Mouse (Mus musculus): Measurements from ENCODE around the gene Emid1. TPM values are rescaled to one million over a fixed set of nuclear protein-coding genes. Genes with fewer than 3 reads are reported as not detected.
A peak's percentile ranks its signal among the peaks of the same experiment; 100 is the strongest.

Emid1 gene
- 1 to 10 TPM; 2.2 to 3.4 TPM for total RNA-seq (2021)
- long read RNA-seq, experiment 1, partial matches to known transcripts = 0 of 2 reads
- long read RNA-seq, experiment 1, other reads (novel, unspliced or antisense) = 1 of 2 reads
- long read RNA-seq, experiment 2, partial matches to known transcripts = 0 of 7 reads
- long read RNA-seq, experiment 2, other reads (novel, unspliced or antisense) = 4 of 7 reads

GRCm38 (mm10) chr11:5151680-5152337 is at the start of gene Emid1:
Gene Emid1 (minus strand): TSS chr11:5152257.
- DNase-seq (ENCODE audit: low spot score in 2 of 2) = no peak

GRCm38 (mm10) chr11:5199879-5200278 is 47.8 kb upstream of the Emid1 start:
- DNase-seq (ENCODE audit: low spot score in 2 of 2) = no peak

GRCm38 (mm10) chr11:5197068-5197467 is 45.0 kb upstream of the Emid1 start:
- DNase-seq (ENCODE audit: low spot score in 2 of 2) = no peak

- DNase-seq (ENCODE audit: low spot score in 2 of 2) = no peak
Measured at GRCm38 (mm10) chr11:5196583-5196982, 44.5 kb upstream of the Emid1 start.

GRCm38 (mm10) chr11:5193576-5193881 is 41.5 kb upstream of the Emid1 start:
- no peak for DNase-seq (ENCODE audit: low spot score in 2 of 2)

GRCm38 (mm10) chr11:5192840-5193575 is 41.0 kb upstream of the Emid1 start:
- DNase-seq (ENCODE audit: low spot score in 2 of 2) = no peak

GRCm38 (mm10) chr11:5192084-5192516 is 40.0 kb upstream of the Emid1 start:
- DNase-seq (ENCODE audit: low spot score in 2 of 2) = no peak

GRCm38 (mm10) chr11:5189239-5189933 is 37.3 kb upstream of the Emid1 start:
- no peak for DNase-seq (ENCODE audit: low spot score in 2 of 2)

- peak in 1 of 2 experiments; percentile 11 for DNase-seq (ENCODE audit: low spot score in 2 of 2)
Measured at GRCm38 (mm10) chr11:5188170-5188569, 36.1 kb upstream of the Emid1 start.

GRCm38 (mm10) chr11:5184832-5185231 is 32.8 kb upstream of the Emid1 start:
- no peak for DNase-seq (ENCODE audit: low spot score in 2 of 2)

- no peak for DNase-seq (ENCODE audit: low spot score in 2 of 2)
Measured at GRCm38 (mm10) chr11:5184250-5184649, 32.2 kb upstream of the Emid1 start.

- DNase-seq (ENCODE audit: low spot score in 2 of 2) = no peak
Measured at GRCm38 (mm10) chr11:5182870-5183269, 30.8 kb upstream of the Emid1 start.

GRCm38 (mm10) chr11:5181850-5182404 is 29.9 kb upstream of the Emid1 start:
- peak; percentile 85 to 89 for DNase-seq (ENCODE audit: low spot score in 2 of 2)

GRCm38 (mm10) chr11:5179391-5179790 is 27.3 kb upstream of the Emid1 start:
- no peak for DNase-seq (ENCODE audit: low spot score in 2 of 2)

GRCm38 (mm10) chr11:5177171-5177570 is 25.1 kb upstream of the Emid1 start:
- no peak for DNase-seq (ENCODE audit: low spot score in 2 of 2)

- DNase-seq (ENCODE audit: low spot score in 2 of 2) = no peak
Measured at GRCm38 (mm10) chr11:5176685-5177084, 24.6 kb upstream of the Emid1 start.

- no peak for DNase-seq (ENCODE audit: low spot score in 2 of 2)
Measured at GRCm38 (mm10) chr11:5175866-5176265, 23.8 kb upstream of the Emid1 start.

GRCm38 (mm10) chr11:5175141-5175540 is 23.1 kb upstream of the Emid1 start:
- no peak for DNase-seq (ENCODE audit: low spot score in 2 of 2)

- no peak for DNase-seq (ENCODE audit: low spot score in 2 of 2)
Measured at GRCm38 (mm10) chr11:5172861-5173260, 20.8 kb upstream of the Emid1 start.

- DNase-seq (ENCODE audit: low spot score in 2 of 2) = no peak
Measured at GRCm38 (mm10) chr11:5167311-5167710, 15.3 kb upstream of the Emid1 start.

- no peak for DNase-seq (ENCODE audit: low spot score in 2 of 2)
Measured at GRCm38 (mm10) chr11:5165471-5165916, 13.4 kb upstream of the Emid1 start.
